Mouse (Mus musculus): Measurements from ENCODE around the gene Utf1. TPM values are rescaled to one million over a fixed set of nuclear protein-coding genes. Genes with fewer than 3 reads are reported as not detected.
A peak's percentile ranks its signal among the peaks of the same experiment; 100 is the strongest.

The Utf1 gene
- polyA plus RNA-seq, 1 experiment from 2014 or later: not detected

GRCm38 (mm10) chr7:139970979-139971378 is 27.4 kb downstream of the Utf1 start:
- no peaks in the 10 kb centered on the region for H3K27me3 ChIP-seq (ENCODE audit: control insufficient read depth, insufficient read depth, low read length)
- WGBS: 70% methylated on average over 5 of the region's 5 CpGs
- no peak overlapping the region for H3K4me3 ChIP-seq (ENCODE audit: low read depth, low read length)
- no peak for ATAC-seq (ENCODE audit: insufficient number of reproducible peaks, insufficient read depth, low FRiP score, low read depth)
- no peaks in the 10 kb centered on the region for H3K9me3 ChIP-seq (ENCODE audit: control insufficient read depth, low read depth, low read length)
- no peak overlapping the region for H3K9ac ChIP-seq (replicated peaks; ENCODE audit: low read depth, low read length)
- H3K27ac ChIP-seq (ENCODE audit: low read length): no peak overlapping the region
- H3K36me3 ChIP-seq (ENCODE audit: control insufficient read depth, insufficient read depth, low read length): no peaks in the 10 kb centered on the region
- no peaks in the 10 kb centered on the region for H3K4me1 ChIP-seq (ENCODE audit: control insufficient read depth, insufficient read depth, low read length)
- H3K4me2 ChIP-seq (replicated peaks; ENCODE audit: low read depth, low read length): no peak overlapping the region

- no peak overlapping the region for H3K27ac ChIP-seq (ENCODE audit: low read length)
- ATAC-seq (ENCODE audit: insufficient number of reproducible peaks, insufficient read depth, low FRiP score, low read depth): no peak
- no peaks in the 10 kb centered on the region for H3K27me3 ChIP-seq (ENCODE audit: control insufficient read depth, insufficient read depth, low read length)
- H3K4me1 ChIP-seq (ENCODE audit: control insufficient read depth, insufficient read depth, low read length): no peaks in the 10 kb centered on the region
- H3K9me3 ChIP-seq (ENCODE audit: control insufficient read depth, low read depth, low read length): no peaks in the 10 kb centered on the region
- no peaks in the 10 kb centered on the region for H3K36me3 ChIP-seq (ENCODE audit: control insufficient read depth, insufficient read depth, low read length)
- no peak overlapping the region for H3K9ac ChIP-seq (replicated peaks; ENCODE audit: low read depth, low read length)
- H3K4me3 ChIP-seq (ENCODE audit: low read depth, low read length): no peak overlapping the region
- no peak overlapping the region for H3K4me2 ChIP-seq (replicated peaks; ENCODE audit: low read depth, low read length)
- 69% methylated on average over 6 of the region's 6 CpGs for WGBS
These were observed 27.8 kb downstream of the Utf1 start for GRCm38 (mm10) chr7:139971436-139971835.

DNA sequence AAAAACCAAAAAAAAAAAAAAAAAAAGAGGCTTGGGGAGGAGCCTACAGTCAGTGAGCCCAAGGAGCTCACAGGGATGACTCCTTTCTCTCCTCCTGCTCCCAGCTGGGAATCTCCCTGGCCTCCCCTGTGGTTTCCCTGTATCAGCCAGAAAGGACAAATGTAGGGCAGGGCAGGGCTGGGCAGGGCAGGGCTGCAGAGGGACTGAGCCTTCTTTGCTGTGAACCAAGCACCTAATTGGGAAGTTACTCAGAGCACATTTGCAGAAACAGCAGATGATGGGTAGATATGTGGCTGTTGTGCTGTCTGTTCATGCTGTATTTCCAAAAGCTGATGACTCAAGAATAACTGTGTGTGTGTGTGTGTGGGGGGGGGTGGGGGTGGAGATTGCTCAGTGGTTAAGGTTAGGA is 29.3 kb downstream of the Utf1 start:
- H3K27ac ChIP-seq (ENCODE audit: low read length): no peak overlapping the region
- H3K9me3 ChIP-seq (ENCODE audit: control insufficient read depth, low read depth, low read length): no peaks in the 10 kb centered on the region
- H3K36me3 ChIP-seq (ENCODE audit: control insufficient read depth, insufficient read depth, low read length): no peaks in the 10 kb centered on the region
- H3K4me3 ChIP-seq (ENCODE audit: low read depth, low read length): no peak overlapping the region
- no peak overlapping the region for H3K4me2 ChIP-seq (replicated peaks; ENCODE audit: low read depth, low read length)
- no peak for ATAC-seq (ENCODE audit: insufficient number of reproducible peaks, insufficient read depth, low FRiP score, low read depth)
- no peak overlapping the region for H3K9ac ChIP-seq (replicated peaks; ENCODE audit: low read depth, low read length)
- H3K27me3 ChIP-seq (ENCODE audit: control insufficient read depth, insufficient read depth, low read length): no peaks in the 10 kb centered on the region
- no peaks in the 10 kb centered on the region for H3K4me1 ChIP-seq (ENCODE audit: control insufficient read depth, insufficient read depth, low read length)

DNA sequence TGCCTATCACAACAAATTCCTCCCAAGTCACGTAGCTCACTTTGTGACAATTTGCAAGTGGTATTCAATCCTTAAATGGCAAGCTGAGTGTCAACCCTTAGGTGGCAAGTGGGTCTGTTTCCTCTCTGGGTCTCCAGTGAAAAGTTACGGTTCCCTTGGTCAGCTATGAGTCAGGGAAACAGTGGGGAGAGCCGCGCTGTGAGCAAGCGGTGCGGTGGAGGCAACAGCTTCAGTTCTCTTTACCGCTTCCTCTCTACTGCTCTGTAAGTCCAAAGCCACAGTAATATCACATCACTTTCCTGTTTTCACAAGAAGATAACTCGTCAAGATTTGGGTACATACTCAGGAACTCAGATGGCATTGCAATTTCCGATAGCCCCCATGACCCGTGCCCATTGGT is 30.7 kb downstream of the Utf1 start:
- Histone ChIP-seq H3K4me1 (ENCODE audit: control insufficient read depth, insufficient read depth, low read length) (no peaks in the 10 kb centered on the region), H3K9ac (replicated peaks; ENCODE audit: low read depth, low read length) (no peak overlapping the region), H3K27ac (ENCODE audit: low read length) (no peak overlapping the region), H3K27me3 (ENCODE audit: control insufficient read depth, insufficient read depth, low read length) (no peaks in the 10 kb centered on the region), H3K9me3 (ENCODE audit: control insufficient read depth, low read depth, low read length) (no peaks in the 10 kb centered on the region), H3K4me3 (ENCODE audit: low read depth, low read length) (no peak overlapping the region), H3K36me3 (ENCODE audit: control insufficient read depth, insufficient read depth, low read length) (no peaks in the 10 kb centered on the region), H3K4me2 (replicated peaks; ENCODE audit: low read depth, low read length) (no peak overlapping the region)
- ATAC-seq (ENCODE audit: insufficient number of reproducible peaks, insufficient read depth, low FRiP score, low read depth): no peak
- WGBS: 89% methylated on average over 10 of the region's 10 CpGs

DNA sequence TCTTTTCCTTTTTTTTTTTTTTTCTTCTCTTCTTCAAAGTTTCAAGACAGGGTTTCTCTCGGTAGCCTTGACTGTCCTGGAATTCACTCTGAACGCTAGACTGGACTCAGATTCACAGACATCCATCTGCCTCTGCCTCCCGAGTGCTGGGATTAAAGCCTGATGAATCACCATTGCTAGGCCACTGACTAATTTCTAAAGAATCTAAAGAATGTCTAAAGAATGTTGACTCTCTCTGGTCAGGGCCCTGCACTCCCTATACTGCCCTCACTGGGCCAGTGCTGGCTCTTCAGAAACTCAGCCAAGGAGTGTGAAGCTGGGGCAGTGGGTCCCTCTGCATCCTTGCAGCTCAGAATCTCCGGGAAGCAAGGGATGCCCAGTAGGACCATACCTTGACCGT is 31.9 kb downstream of the Utf1 start:
- no peak for ATAC-seq (ENCODE audit: insufficient number of reproducible peaks, insufficient read depth, low FRiP score, low read depth)
- H3K9ac ChIP-seq (replicated peaks; ENCODE audit: low read depth, low read length): no peak overlapping the region
- 54% methylated on average over 5 of the region's 5 CpGs for WGBS
- H3K36me3 ChIP-seq (ENCODE audit: control insufficient read depth, insufficient read depth, low read length): no peaks in the 10 kb centered on the region
- H3K4me3 ChIP-seq (ENCODE audit: low read depth, low read length): no peak overlapping the region
- H3K9me3 ChIP-seq (ENCODE audit: control insufficient read depth, low read depth, low read length): no peaks in the 10 kb centered on the region
- H3K27me3 ChIP-seq (ENCODE audit: control insufficient read depth, insufficient read depth, low read length): no peaks in the 10 kb centered on the region
- no peak overlapping the region for H3K27ac ChIP-seq (ENCODE audit: low read length)
- no peaks in the 10 kb centered on the region for H3K4me1 ChIP-seq (ENCODE audit: control insufficient read depth, insufficient read depth, low read length)
- H3K4me2 ChIP-seq (replicated peaks; ENCODE audit: low read depth, low read length): no peak overlapping the region

- no peaks in the 10 kb centered on the region for H3K9me3 ChIP-seq (ENCODE audit: control insufficient read depth, low read depth, low read length)
- peak; percentile 89 for ATAC-seq (ENCODE audit: insufficient number of reproducible peaks, insufficient read depth, low FRiP score, low read depth)
- H3K4me2 ChIP-seq (replicated peaks; ENCODE audit: low read depth, low read length): peak within 1 kb of the TSS; percentile 76
- no peaks in the 10 kb centered on the region for H3K36me3 ChIP-seq (ENCODE audit: control insufficient read depth, insufficient read depth, low read length)
- no peak within 1 kb of the TSS for H3K27ac ChIP-seq (ENCODE audit: low read length)
- H3K4me3 ChIP-seq (ENCODE audit: low read depth, low read length): peak within 1 kb of the TSS; percentile 51
- H3K4me1 ChIP-seq (ENCODE audit: control insufficient read depth, insufficient read depth, low read length): no peaks in the 10 kb centered on the region
- WGBS: 4% methylated on average over 32 of the region's 32 CpGs
- H3K27me3 ChIP-seq (ENCODE audit: control insufficient read depth, insufficient read depth, low read length): no peaks in the 10 kb centered on the region
- H3K9ac ChIP-seq (replicated peaks; ENCODE audit: low read depth, low read length): no peak within 1 kb of the TSS; the same call in 1 of the 2 replicates
These were observed 34.8 kb downstream of the Utf1 start, which contains the start of gene 6430531B16Rik for GRCm38 (mm10) chr7:139978278-139978892. Gene 6430531B16Rik, minus strand, starts transcription at chr7:139978755.

DNA sequence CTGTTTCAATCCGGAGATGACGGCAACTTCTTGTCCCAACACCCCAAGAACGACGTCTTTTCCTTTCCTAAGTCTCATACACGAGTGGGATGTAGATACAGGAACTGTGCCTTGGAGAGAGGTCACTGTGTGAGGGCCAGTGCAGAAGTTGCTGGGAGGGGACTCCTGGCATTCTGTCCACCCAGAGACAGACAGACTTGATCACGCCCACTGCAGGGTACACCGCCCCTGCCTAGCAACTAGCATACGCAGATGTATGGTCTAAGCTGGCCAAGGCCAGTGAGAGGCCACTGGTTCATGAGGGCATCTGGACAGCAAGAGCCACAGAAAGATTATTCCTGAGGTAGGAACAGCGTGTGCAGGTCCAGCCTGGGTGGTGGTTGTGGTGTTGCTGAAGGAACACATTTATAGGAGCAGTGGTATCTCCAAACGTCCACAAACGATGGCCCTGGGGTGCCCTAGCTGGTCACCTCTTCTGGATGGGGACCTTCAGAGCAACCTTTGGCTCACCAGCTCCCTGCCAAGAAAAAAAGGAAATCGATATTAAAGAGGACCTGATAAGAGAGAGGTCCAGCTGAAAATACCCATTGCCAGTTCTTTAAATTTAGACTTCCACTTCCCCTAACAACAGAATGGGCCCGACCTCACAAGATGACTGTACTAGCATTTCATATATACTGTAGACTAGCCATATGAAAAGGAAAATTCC is 35.6 kb downstream of the Utf1 start:
- Histone ChIP-seq H3K9me3 (ENCODE audit: control insufficient read depth, low read depth, low read length) (no peaks in the 10 kb centered on the region), H3K27me3 (ENCODE audit: control insufficient read depth, insufficient read depth, low read length) (no peaks in the 10 kb centered on the region), H3K4me3 (ENCODE audit: low read depth, low read length) (peak overlapping the region; percentile 51), H3K36me3 (ENCODE audit: control insufficient read depth, insufficient read depth, low read length) (no peaks in the 10 kb centered on the region), H3K4me1 (ENCODE audit: control insufficient read depth, insufficient read depth, low read length) (no peaks in the 10 kb centered on the region), H3K4me2 (replicated peaks; ENCODE audit: low read depth, low read length) (peak overlapping the region; percentile 76), H3K9ac (replicated peaks; ENCODE audit: low read depth, low read length) (no peak overlapping the region), H3K27ac (ENCODE audit: low read length) (no peak overlapping the region)
- WGBS: 41% methylated on average over 13 of the region's 13 CpGs
- 0 out of 2 replicates have a peak, but pooled peaks have one; percentile 51 for ATAC-seq (ENCODE audit: insufficient number of reproducible peaks, insufficient read depth, low FRiP score, low read depth)

- no peak for ATAC-seq (ENCODE audit: insufficient number of reproducible peaks, insufficient read depth, low FRiP score, low read depth)
- Histone ChIP-seq H3K27ac (ENCODE audit: low read length) (no peak overlapping the region), H3K27me3 (ENCODE audit: control insufficient read depth, insufficient read depth, low read length) (no peaks in the 10 kb centered on the region), H3K4me2 (replicated peaks; ENCODE audit: low read depth, low read length) (no peak overlapping the region), H3K9ac (replicated peaks; ENCODE audit: low read depth, low read length) (no peak overlapping the region), H3K9me3 (ENCODE audit: control insufficient read depth, low read depth, low read length) (no peaks in the 10 kb centered on the region), H3K36me3 (ENCODE audit: control insufficient read depth, insufficient read depth, low read length) (no peaks in the 10 kb centered on the region), H3K4me1 (ENCODE audit: control insufficient read depth, insufficient read depth, low read length) (no peaks in the 10 kb centered on the region), H3K4me3 (ENCODE audit: low read depth, low read length) (no peak overlapping the region)
- WGBS: 55% methylated on average over 3 of the region's 3 CpGs
These were observed 37.2 kb downstream of the Utf1 start for GRCm38 (mm10) chr7:139980778-139981177.
